11 mouse cellular contexts compared by ENCODE assay signal in the genomic region with DNA sequence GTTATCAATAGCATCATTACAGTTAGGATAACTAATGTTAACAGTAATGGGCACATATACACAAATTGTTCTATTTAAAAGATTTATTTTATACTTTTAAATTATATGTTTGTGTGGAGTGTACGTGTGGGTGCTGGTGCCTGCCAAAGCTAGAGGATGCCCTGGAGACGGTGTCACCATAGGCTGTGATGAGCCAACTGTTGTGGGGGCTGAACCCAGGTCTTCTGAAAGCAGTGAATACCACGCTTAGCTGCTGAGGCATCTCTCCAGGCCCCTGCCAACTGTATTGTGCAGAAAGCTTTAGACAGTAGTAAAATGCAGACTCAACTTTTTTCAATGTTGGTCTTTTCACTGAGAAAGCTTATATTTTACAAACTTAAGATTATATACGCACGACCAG.
"Had no signal": no experiment of that assay in that cellular context is flagged by ENCODE, and none has a peak within 500 bp of the region (broad histone marks: within the 10 kb centered on the region; RNA-seq: fewer than 3 reads in every experiment).

No protein-coding gene starts in this region.

- DNase-seq: retina, postnatal 1 day; right cerebral cortex, adult 18-20 months; right cerebral cortex, postnatal 14 days; right cerebral cortex, postnatal 25 days; right cerebral cortex, postnatal 4 days; spleen, adult 18-20 months; thymus, adult 18-20 months; thymus, adult 2 months; thymus, postnatal 14 days; thymus, postnatal 25 days; thymus, postnatal 4 days had no signal
